Mouse (Mus musculus) MEL (cell line): ENCODE measurements around the gene Spata25. TPM values are rescaled to one million over a fixed set of nuclear protein-coding genes. Genes with fewer than 3 reads are reported as not detected.

Experiments
- DNase-seq: peaks from one replicate; pipeline ENCODE4 v3.0.0; 2011; ENCODE audit warnings: low read depth, low spot score
- H3K27ac ChIP-seq: 2 replicates; pipeline ENCODE4 v1.5.1; 2012; ENCODE audit warnings: low read depth, mild to moderate bottlenecking, control low read depth, low read length, moderate library complexity; ENCODE audit not compliant: control insufficient read depth
- H3K27me3 ChIP-seq, 2 experiments: fragments of 150-350 bp in 1 of 2; sonication (generic) in 1 of 2; 2 replicates each; pipeline ENCODE4 v1.6.1; 2012; ENCODE audit warnings: low read length in 2 of 2, mild to moderate bottlenecking in 2 of 2, improper control_type of control experiment in 1 of 2, moderate library complexity in 1 of 2; ENCODE audit not compliant: insufficient read depth in 2 of 2, control insufficient read depth in 1 of 2
- H3K36me3 ChIP-seq, 2 experiments: 2 replicates each; pipeline ENCODE4 v1.6.1; 2012 to 2014; ENCODE audit warnings: low read length in 2 of 2, improper control_type of control experiment in 1 of 2, inconsistent platforms in 1 of 2, mild to moderate bottlenecking in 1 of 2; ENCODE audit not compliant: insufficient read depth in 2 of 2, control insufficient read depth in 1 of 2
- H3K4me1 ChIP-seq, 2 experiments: fragments of 150-350 bp in 1 of 2; sonication (generic) in 1 of 2; 2 replicates each; pipeline ENCODE4 v1.6.1; 2012; ENCODE audit warnings: low read length in 2 of 2, improper control_type of control experiment in 1 of 2, mild to moderate bottlenecking in 1 of 2; ENCODE audit not compliant: insufficient read depth in 2 of 2, control insufficient read depth in 1 of 2
- H3K4me3 ChIP-seq, 2 experiments: fragments of 150-350 bp in 1 of 2; sonication (generic) in 1 of 2; 2 replicates each; pipeline ENCODE4 v1.5.1; 2012; ENCODE audit warnings: low read depth in 2 of 2, low read length in 2 of 2, mild to moderate bottlenecking in 2 of 2, moderate library complexity in 2 of 2, control low read depth in 1 of 2, improper control_type of control experiment in 1 of 2; ENCODE audit not compliant: control insufficient read depth in 1 of 2, insufficient read depth in 1 of 2
- H3K79me2 ChIP-seq: 2 replicates; pipeline ENCODE4 v1.6.1; 2012; ENCODE audit warnings: mild to moderate bottlenecking, low read length, moderate library complexity; ENCODE audit not compliant: control insufficient read depth, poor library complexity, insufficient read depth
- H3K9ac ChIP-seq: 2 replicates; pipeline ENCODE4 v1.6.1; 2012; ENCODE audit warnings: low read depth, mild to moderate bottlenecking, control low read depth, low read length, moderate library complexity; ENCODE audit not compliant: control insufficient read depth, poor library complexity, severe bottlenecking
- H3K9me3 ChIP-seq: fragments of 150-350 bp; sonication (generic); replicated peaks from 2 replicates; pipeline ENCODE4 v1.6.1; 2012; ENCODE audit warnings: mild to moderate bottlenecking, low read length, improper control_type of control experiment, moderate library complexity; ENCODE audit not compliant: insufficient read depth
- CHD1 ChIP-seq: IDR thresholded peaks from 2 replicates; pipeline ENCODE4 v1.6.1; 2012; ENCODE audit warnings: low read depth, mild to moderate bottlenecking, inconsistent platforms, low read length, improper control_type of control experiment
- ELF1 ChIP-seq: IDR thresholded peaks from 2 replicates; pipeline ENCODE4 v1.6.1; 2014; ENCODE audit warnings: low read depth, mild to moderate bottlenecking, inconsistent platforms, low read length, improper control_type of control experiment, moderate library complexity
- EP300 ChIP-seq, 2 experiments: IDR thresholded peaks; 2 replicates each; pipeline ENCODE4 v1.6.1; 2011; ENCODE audit warnings: improper control_type of control experiment in 2 of 2, low read length in 2 of 2, low read depth in 1 of 2, mild to moderate bottlenecking in 1 of 2
- ETS1 ChIP-seq: IDR thresholded peaks from 2 replicates; pipeline ENCODE4 v1.6.1; 2012; ENCODE audit warnings: low read depth, mild to moderate bottlenecking, inconsistent platforms, low read length, improper control_type of control experiment, moderate library complexity
- GABPA ChIP-seq: IDR thresholded peaks from 2 replicates; pipeline ENCODE4 v1.6.1; 2012; ENCODE audit warnings: low read depth, mild to moderate bottlenecking, inconsistent platforms, low read length, improper control_type of control experiment, moderate library complexity
- HCFC1 ChIP-seq: IDR thresholded peaks from 2 replicates; pipeline ENCODE4 v1.6.1; 2012; ENCODE audit warnings: low read depth, mild to moderate bottlenecking, inconsistent platforms, low read length, improper control_type of control experiment, moderate library complexity
- JUND ChIP-seq: IDR thresholded peaks from 2 replicates; pipeline ENCODE4 v1.6.1; 2011; ENCODE audit warnings: low read depth, mild to moderate bottlenecking, improper control_type of control experiment, low read length
- KAT2A ChIP-seq: conservative IDR thresholded peaks from 2 replicates; pipeline ENCODE4 v1.6.1; 2012; ENCODE audit warnings: low read depth, low read length, improper control_type of control experiment, inconsistent platforms
- MAFK ChIP-seq: IDR thresholded peaks from 2 replicates; pipeline ENCODE4 v1.6.1; 2011; ENCODE audit warnings: low read depth, mild to moderate bottlenecking, low read length, improper control_type of control experiment, borderline replicate concordance
- MAX ChIP-seq: IDR thresholded peaks from 2 replicates; pipeline ENCODE4 v1.6.1; 2011; ENCODE audit warnings: low read length, improper control_type of control experiment
- MAZ ChIP-seq: IDR thresholded peaks from 2 replicates; pipeline ENCODE4 v1.6.1; 2012; ENCODE audit warnings: low read depth, mild to moderate bottlenecking, inconsistent platforms, low read length, improper control_type of control experiment
- MXI1 ChIP-seq: IDR thresholded peaks from 2 replicates; pipeline ENCODE4 v1.6.1; 2011; ENCODE audit warnings: mild to moderate bottlenecking, low read depth, low read length, improper control_type of control experiment
- MYC ChIP-seq: IDR thresholded peaks from 2 replicates; pipeline ENCODE4 v1.6.1; 2011; ENCODE audit warnings: low read depth, mild to moderate bottlenecking, low read length, improper control_type of control experiment, moderate library complexity
- NELFE ChIP-seq: IDR thresholded peaks from 2 replicates; pipeline ENCODE4 v1.6.1; 2011; ENCODE audit warnings: low read depth, low read length, improper control_type of control experiment
- NRF1 ChIP-seq: IDR thresholded peaks from 2 replicates; pipeline ENCODE4 v1.6.1; 2014; ENCODE audit warnings: low read depth, mild to moderate bottlenecking, inconsistent platforms, low read length, improper control_type of control experiment, moderate library complexity; ENCODE audit not compliant: poor library complexity, insufficient read depth, severe bottlenecking
- POLR2A ChIP-seq, 2 experiments: IDR thresholded peaks; 2 replicates each; pipeline ENCODE4 v1.6.1; 2011 to 2012; ENCODE audit warnings: low read length in 2 of 2, mild to moderate bottlenecking in 2 of 2, control low read depth in 1 of 2, improper control_type of control experiment in 1 of 2, low read depth in 1 of 2, moderate library complexity in 1 of 2; ENCODE audit not compliant: control insufficient read depth in 1 of 2, insufficient read depth in 1 of 2, poor library complexity in 1 of 2
- POLR2AphosphoS2 ChIP-seq: IDR thresholded peaks from 2 replicates; pipeline ENCODE4 v1.6.1; 2011; ENCODE audit warnings: low read length, improper control_type of control experiment
- RCOR1 ChIP-seq: IDR thresholded peaks from 2 replicates; pipeline ENCODE4 v1.6.1; 2012; ENCODE audit warnings: low read depth, mild to moderate bottlenecking, inconsistent platforms, low read length, improper control_type of control experiment
- SIN3A ChIP-seq: IDR thresholded peaks from 2 replicates; pipeline ENCODE4 v1.6.1; 2012; ENCODE audit warnings: low read length, improper control_type of control experiment, inconsistent platforms
- SMC3 ChIP-seq: IDR thresholded peaks from 2 replicates; pipeline ENCODE4 v1.6.1; 2011; ENCODE audit warnings: low read depth, low read length, improper control_type of control experiment
- TBP ChIP-seq: IDR thresholded peaks from 2 replicates; pipeline ENCODE4 v1.8.0; 2011; ENCODE audit warnings: low read depth, low read length, improper control_type of control experiment
- TCF12 ChIP-seq: IDR thresholded peaks from 2 replicates; pipeline ENCODE4 v1.6.1; 2014; ENCODE audit warnings: low read depth, mild to moderate bottlenecking, inconsistent platforms, low read length, improper control_type of control experiment, moderate library complexity
- UBTF ChIP-seq: IDR thresholded peaks from 2 replicates; pipeline ENCODE4 v1.6.1; 2012; ENCODE audit warnings: low read depth, mild to moderate bottlenecking, inconsistent platforms, low read length, improper control_type of control experiment, moderate library complexity, borderline replicate concordance; ENCODE audit not compliant: insufficient read depth
- USF2 ChIP-seq, 2 experiments: IDR thresholded peaks; 2 replicates each; pipeline ENCODE4 v1.6.1; 2011 to 2012; ENCODE audit warnings: improper control_type of control experiment in 2 of 2, low read length in 2 of 2, borderline replicate concordance in 1 of 2, inconsistent platforms in 1 of 2, low read depth in 1 of 2, mild to moderate bottlenecking in 1 of 2; ENCODE audit not compliant: insufficient read depth in 1 of 2
- ZC3H11A ChIP-seq: IDR thresholded peaks from 2 replicates; pipeline ENCODE4 v1.6.1; 2012; ENCODE audit warnings: low read depth, mild to moderate bottlenecking, inconsistent platforms, low read length, improper control_type of control experiment
- ZKSCAN1 ChIP-seq: IDR thresholded peaks from 2 replicates; pipeline ENCODE4 v1.6.1; 2012; ENCODE audit warnings: low read depth, mild to moderate bottlenecking, inconsistent platforms, low read length, improper control_type of control experiment, moderate library complexity
- ZMIZ1 ChIP-seq: IDR thresholded peaks from 2 replicates; pipeline ENCODE4 v1.6.1; 2012; ENCODE audit warnings: low read depth, mild to moderate bottlenecking, inconsistent platforms, low read length, improper control_type of control experiment, moderate library complexity
- ZNF384 ChIP-seq: IDR thresholded peaks from 2 replicates; pipeline ENCODE4 v1.6.1; 2012; ENCODE audit warnings: low read depth, mild to moderate bottlenecking, inconsistent platforms, low read length, improper control_type of control experiment
- polyA plus RNA-seq, 2 experiments: library from polyadenylated mRNA; stranded (reverse) in 1 of 2; unstranded in 1 of 2; fragments of >175 nt in 1 of 2; fragments of >200 nt in 1 of 2; gene quantifications; 2 replicates each; pipeline versions ENCODE4 v1.2.1 to v1.2.4; 2012; ENCODE audit warnings: low replicate concordance in 2 of 2, low read depth in 1 of 2; ENCODE audit not compliant: insufficient read length in 2 of 2, insufficient read depth in 1 of 2, missing spikeins in 1 of 2
- total RNA-seq: library from RNA; depleted of rRNA; stranded (reverse); fragments of 300-350 nt; gene quantifications from 2 replicates; pipeline ENCODE4 v1.2.3, GENCODE M21; 2012

The Spata25 gene
- total and polyA plus RNA-seq, 3 experiments: 0.13 to 0.50 TPM; not detected in 1

- no peak for DNase-seq
- Histone ChIP-seq H3K9me3 (no peaks in the 10 kb centered on the region), H3K4me1 (peaks cover 7 to 17% of the 10 kb centered on the region in 2 experiments; a peak in 3 of 4 replicates), H3K27me3 (no peaks in the 10 kb centered on the region), H3K36me3 (peaks cover 0 to 18% of the 10 kb centered on the region in 2 experiments; a peak in 3 of 4 replicates), H3K9ac (peak overlapping the region; percentile 90), H3K79me2 (peaks cover 30% of the 10 kb centered on the region), H3K27ac (peak overlapping the region; percentile 97), H3K4me3 (peak overlapping the region; percentile 69 to 90)
- TF ChIP-seq ZKSCAN1 (peak; percentile 69), CHD1 (no peak), HCFC1 (no peak), MXI1 (peak; percentile 56), MAZ (peak; percentile 92), POLR2A (IDR thresholded peaks at IDR 0.05; ENCODE audit: control insufficient read depth in 1 of 2, insufficient read depth in 1 of 2, low read depth in 1 of 2, low read length in 2 of 2, poor library complexity in 1 of 2) (peak in 1 of 2 experiments; percentile 43; a peak in 1 of 4 replicates), MYC (peak; percentile 73), MAX (peak; percentile 65; the same call in 1 of the 2 replicates)
These were observed 23.0 kb downstream of the Spata25 start for GRCm38 (mm10) chr2:164805332-164805718.

GRCm38 (mm10) chr2:164804533-164805331 is 23.6 kb downstream of the Spata25 start, which contains the start of the genes Acot8 and Zswim3:
Gene Acot8 (minus strand): TSS chr2:164804882.
Gene Zswim3 (plus strand): TSS chr2:164805098.
- H3K9ac ChIP-seq: peak within 1 kb of the TSS; percentile 90
- no peaks in the 10 kb centered on the region for H3K9me3 ChIP-seq
- H3K79me2 ChIP-seq: peaks cover 30% of the 10 kb centered on the region
- H3K4me3 ChIP-seq: peak within 1 kb of the TSS; percentile 71 to 90
- H3K27ac ChIP-seq: peak within 1 kb of the TSS; percentile 97
- peaks cover 0 to 18% of the 10 kb centered on the region in 2 experiments; a peak in 3 of 4 replicates for H3K36me3 ChIP-seq
- H3K27me3 ChIP-seq: no peaks in the 10 kb centered on the region
- H3K4me1 ChIP-seq: peaks cover 7 to 17% of the 10 kb centered on the region in 2 experiments; a peak in 3 of 4 replicates
- peak; percentile 100 for DNase-seq
- no peak for TF ChIP-seq UBTF
- no peak for TF ChIP-seq ZC3H11A
- TF ChIP-seq TBP: peak; percentile 98
- TF ChIP-seq HCFC1: peak; percentile 89
- TF ChIP-seq NRF1: 0 out of 2 replicates have a peak, but pooled peaks have one; percentile 39
- TF ChIP-seq ZNF384: no peak
- no peak; the same call in 1 of the 2 replicates for TF ChIP-seq RCOR1
- TF ChIP-seq MXI1: peak; percentile 82
- TF ChIP-seq SMC3: no peak
- TF ChIP-seq NELFE: peak; percentile 99
- no peak for TF ChIP-seq USF2 (IDR thresholded peaks at IDR 0.05; ENCODE audit: borderline replicate concordance in 1 of 2, insufficient read depth in 1 of 2, low read depth in 1 of 2, low read length in 2 of 2)
- peak; percentile 54; the same call in 1 of the 2 replicates for TF ChIP-seq MAZ
- peak; percentile 97 for TF ChIP-seq POLR2AphosphoS2
- TF ChIP-seq ETS1: peak; percentile 8; the same call in 1 of the 2 replicates
- no peak for TF ChIP-seq JUND
- no peak for TF ChIP-seq MAX
- no peak for TF ChIP-seq CHD1
- peak; percentile 83; the same call in 1 of the 2 replicates for TF ChIP-seq SIN3A
- TF ChIP-seq ZMIZ1: peak; percentile 98
- TF ChIP-seq EP300 (IDR thresholded peaks at IDR 0.05; ENCODE audit: low read depth in 1 of 2, low read length in 2 of 2): no peak
- TF ChIP-seq TCF12: peak; percentile 7; the same call in 1 of the 2 replicates
- no peak for TF ChIP-seq GABPA
- TF ChIP-seq MAFK: no peak
- TF ChIP-seq ZKSCAN1: no peak
- TF ChIP-seq ELF1: peak; percentile 92
- TF ChIP-seq KAT2A: no peak; the same call in 1 of the 2 replicates
